10 mouse cellular contexts compared by ENCODE assay signal in the genomic region with DNA sequence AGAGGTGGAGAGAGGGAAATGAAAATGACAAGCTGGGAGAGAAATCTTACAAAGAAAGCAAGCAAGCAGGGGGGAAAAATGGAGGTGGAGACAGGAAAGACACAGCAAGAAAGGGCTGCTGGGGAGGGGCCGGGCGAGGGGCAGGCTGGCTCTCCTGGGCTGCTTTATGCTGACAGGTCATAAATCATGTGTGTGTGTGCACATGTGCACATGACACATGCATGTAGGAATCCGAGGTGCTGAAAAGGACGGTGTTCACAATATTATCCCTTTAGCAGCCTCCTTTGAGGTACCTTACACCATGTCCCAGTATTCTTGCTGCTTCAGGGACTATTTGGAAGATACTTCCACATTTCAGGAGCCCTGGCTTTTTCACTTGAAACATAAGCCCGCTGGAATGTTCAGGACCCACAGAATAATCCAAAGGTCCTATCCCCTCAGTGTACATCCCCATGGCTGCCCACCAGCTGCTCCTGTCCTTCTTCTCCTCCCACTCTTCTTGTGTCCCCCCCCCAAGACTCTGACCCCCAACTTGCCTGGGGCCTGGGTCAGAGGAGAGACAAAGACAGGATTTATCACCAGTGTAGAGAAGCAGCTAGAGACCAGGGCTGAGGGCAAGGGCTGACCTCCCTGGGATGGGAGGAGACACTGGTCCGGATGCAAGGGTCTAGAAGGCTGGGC. TPM values are rescaled to one million over a fixed set of nuclear protein-coding genes. Genes with fewer than 3 reads are reported as not detected.
DNase-seq lines count a peak whose midpoint lies in the region; ATAC-seq lines count a peak whose summit lies in the region.
"Had no signal": no experiment of that assay in that cellular context is flagged by ENCODE, and none has a peak within 500 bp of the region (broad histone marks: within the 10 kb centered on the region; RNA-seq: fewer than 3 reads in every experiment).

No protein-coding gene starts in this region.

- no peak overlapping the region for H3K9ac ChIP-seq in lung, embryonic 15.5 days
- H3K9ac ChIP-seq in forebrain, embryonic 14.5 days (ENCODE audit: low read length), result no peak overlapping the region
- H3K9ac ChIP-seq in liver, embryonic 13.5 days, result no peak overlapping the region
- H3K9ac ChIP-seq: liver, embryonic 14.5 days had no signal

- no peak overlapping the region for H3K4me3 ChIP-seq in lung, embryonic 15.5 days
- no peak overlapping the region for H3K4me3 ChIP-seq in forebrain, embryonic 14.5 days (ENCODE audit: low read depth, low read length)
- no peak overlapping the region for H3K4me3 ChIP-seq in liver, embryonic 13.5 days (replicated peaks)

- DNase-seq in lung, postnatal 14 days, result no peak
- no peak for DNase-seq in forebrain, embryonic 14.5 days (ENCODE audit: low spot score)
- no peak for DNase-seq in liver, embryonic 13.5 days
- DNase-seq in yolk sac, embryonic 10.5 days (ENCODE audit: low spot score), result peak; percentile 59
- DNase-seq in right cerebral cortex, postnatal 14 days, result no peak
- no peak for DNase-seq in adrenal gland, postnatal 25 days
- no peak for DNase-seq in thymus, adult 18-20 months

- H3K27ac ChIP-seq in lung, embryonic 15.5 days, result peak overlapping the region; percentile 57
- H3K27ac ChIP-seq in forebrain, embryonic 14.5 days (ENCODE audit: low read depth, low read length), result peak overlapping the region; percentile 99
- H3K27ac ChIP-seq in liver, embryonic 13.5 days, result peak overlapping the region; percentile 35; the same call in 1 of the 2 replicates
- H3K27ac ChIP-seq: liver, embryonic 14.5 days had no signal

- no peak for ATAC-seq in lung, embryonic 15.5 days (ENCODE audit: borderline replicate concordance, extremely low read depth, low FRiP score, low TSS enrichment)
- ATAC-seq in forebrain, embryonic 14.5 days, result no peak
- no peak for ATAC-seq in liver, embryonic 13.5 days (ENCODE audit: low read depth)

- H3K27me3 ChIP-seq in lung, embryonic 15.5 days, result no peaks in the 10 kb centered on the region
- H3K27me3 ChIP-seq in forebrain, embryonic 14.5 days (replicated peaks; ENCODE audit: control insufficient read depth, insufficient read depth, low read length), result no peaks in the 10 kb centered on the region
- H3K27me3 ChIP-seq in liver, embryonic 13.5 days, result peaks cover 48% of the 10 kb centered on the region

- H3K4me1 ChIP-seq in lung, embryonic 15.5 days, result peaks cover 84% of the 10 kb centered on the region
- H3K4me1 ChIP-seq in forebrain, embryonic 14.5 days (ENCODE audit: control insufficient read depth, insufficient read depth, low read length), result peaks cover 75% of the 10 kb centered on the region
- H3K4me1 ChIP-seq in liver, embryonic 13.5 days (replicated peaks), result peaks cover 61% of the 10 kb centered on the region

- H3K9me3 ChIP-seq in lung, embryonic 15.5 days, result no peaks in the 10 kb centered on the region
- H3K9me3 ChIP-seq in forebrain, embryonic 14.5 days (replicated peaks; ENCODE audit: control insufficient read depth, low read length), result no peaks in the 10 kb centered on the region
- no peaks in the 10 kb centered on the region for H3K9me3 ChIP-seq in liver, embryonic 13.5 days (replicated peaks)

- H3K36me3 ChIP-seq in lung, embryonic 15.5 days, result no peaks in the 10 kb centered on the region
- H3K36me3 ChIP-seq in forebrain, embryonic 14.5 days (ENCODE audit: control insufficient read depth, insufficient read depth, low read length), result peaks cover 7% of the 10 kb centered on the region
- H3K36me3 ChIP-seq in liver, embryonic 13.5 days, result peaks cover 28% of the 10 kb centered on the region

- H3K4me2 ChIP-seq in lung, embryonic 15.5 days, result no peak overlapping the region
- no peak overlapping the region for H3K4me2 ChIP-seq in forebrain, embryonic 14.5 days (ENCODE audit: low read length)
- no peak overlapping the region for H3K4me2 ChIP-seq in liver, embryonic 13.5 days

- WGBS in lung, embryonic 15.5 days, result 34% methylated on average over 6 of the region's 6 CpGs
- 44% methylated on average over 6 of the region's 6 CpGs for WGBS in forebrain, embryonic 14.5 days
- 35% methylated on average over 6 of the region's 6 CpGs for WGBS in liver, embryonic 13.5 days (ENCODE audit: insufficient replicate concordance)

RNA-seq across cellular contexts. Expression of gene Gpr84, which starts 7.9 kb away (rescaled TPM):
- 0.29 and 0.36 TPM in 2 replicates for polyA plus RNA-seq in lung, embryonic 15.5 days (2015; fragmentation: Nextera tagmentation; extraction: Ambion mirVana)
- polyA plus RNA-seq in forebrain, embryonic 14.5 days (2014; fragmentation: Nextera tagmentation; extraction: Ambion mirVana), result 0.39 and 0.47 TPM in 2 replicates
- 0.28 and 0.29 TPM in 2 replicates for polyA plus RNA-seq in liver, embryonic 13.5 days (2015; fragmentation: Nextera tagmentation; extraction: Ambion mirVana)
- total RNA-seq in adrenal gland, postnatal 25 days (2021), result not detected in 2 replicates
- total RNA-seq: heart, postnatal 25 days had no signal

RNA-seq across cellular contexts. Expression of gene Copz1, which starts 30.0 kb away (rescaled TPM):
- 287 and 293 TPM in 2 replicates for polyA plus RNA-seq in lung, embryonic 15.5 days (2015; fragmentation: Nextera tagmentation; extraction: Ambion mirVana)
- polyA plus RNA-seq in forebrain, embryonic 14.5 days (2014; fragmentation: Nextera tagmentation; extraction: Ambion mirVana), result 261 and 271 TPM in 2 replicates
- 213 and 240 TPM in 2 replicates for polyA plus RNA-seq in liver, embryonic 13.5 days (2015; fragmentation: Nextera tagmentation; extraction: Ambion mirVana)
- 143 and 145 TPM in 2 replicates for total RNA-seq in adrenal gland, postnatal 25 days (2021)

RNA-seq across cellular contexts. Expression of gene Zfp385a, which starts 37.4 kb away (rescaled TPM):
- 7.7 and 9.0 TPM in 2 replicates for polyA plus RNA-seq in lung, embryonic 15.5 days (2015; fragmentation: Nextera tagmentation; extraction: Ambion mirVana)
- 11.7 and 13.9 TPM in 2 replicates for polyA plus RNA-seq in forebrain, embryonic 14.5 days (2014; fragmentation: Nextera tagmentation; extraction: Ambion mirVana)
- 4.6 and 5.9 TPM in 2 replicates for polyA plus RNA-seq in liver, embryonic 13.5 days (2015; fragmentation: Nextera tagmentation; extraction: Ambion mirVana)
- total RNA-seq in adrenal gland, postnatal 25 days (2021), result 8.8 and 9.1 TPM in 2 replicates

RNA-seq across cellular contexts. Expression of gene Nfe2, which starts 44.3 kb away (rescaled TPM):
- polyA plus RNA-seq in lung, embryonic 15.5 days (2015; fragmentation: Nextera tagmentation; extraction: Ambion mirVana), result 3.6 and 4.7 TPM in 2 replicates
- 0.42 and 1.1 TPM in 2 replicates for polyA plus RNA-seq in forebrain, embryonic 14.5 days (2014; fragmentation: Nextera tagmentation; extraction: Ambion mirVana)
- polyA plus RNA-seq in liver, embryonic 13.5 days (2015; fragmentation: Nextera tagmentation; extraction: Ambion mirVana), result 171 and 185 TPM in 2 replicates
- total RNA-seq in adrenal gland, postnatal 25 days (2021), result 0.58 TPM in 1 of 2 replicates, not detected in the other

Comparison
In these comparisons a context has a peak if more than half of its experiments do, and no peak if none do; other contexts are left out.
1. H3K27ac ChIP-seq: peak in every context shown above with its lines; median percentile 99 in forebrain, embryonic 14.5 days; 57 in lung, embryonic 15.5 days; 35 in liver, embryonic 13.5 days.